Mouse (Mus musculus) liver, adult (tissue): ENCODE results near the gene Nfam1.

Experiments
- GATA4 ChIP-seq: IDR thresholded peaks from 2 replicates; pipeline ENCODE4 v1.6.1; 2014; ENCODE audit warnings: mild to moderate bottlenecking, low read length; ENCODE audit not compliant: insufficient replicate concordance

Gene Nfam1

DNA sequence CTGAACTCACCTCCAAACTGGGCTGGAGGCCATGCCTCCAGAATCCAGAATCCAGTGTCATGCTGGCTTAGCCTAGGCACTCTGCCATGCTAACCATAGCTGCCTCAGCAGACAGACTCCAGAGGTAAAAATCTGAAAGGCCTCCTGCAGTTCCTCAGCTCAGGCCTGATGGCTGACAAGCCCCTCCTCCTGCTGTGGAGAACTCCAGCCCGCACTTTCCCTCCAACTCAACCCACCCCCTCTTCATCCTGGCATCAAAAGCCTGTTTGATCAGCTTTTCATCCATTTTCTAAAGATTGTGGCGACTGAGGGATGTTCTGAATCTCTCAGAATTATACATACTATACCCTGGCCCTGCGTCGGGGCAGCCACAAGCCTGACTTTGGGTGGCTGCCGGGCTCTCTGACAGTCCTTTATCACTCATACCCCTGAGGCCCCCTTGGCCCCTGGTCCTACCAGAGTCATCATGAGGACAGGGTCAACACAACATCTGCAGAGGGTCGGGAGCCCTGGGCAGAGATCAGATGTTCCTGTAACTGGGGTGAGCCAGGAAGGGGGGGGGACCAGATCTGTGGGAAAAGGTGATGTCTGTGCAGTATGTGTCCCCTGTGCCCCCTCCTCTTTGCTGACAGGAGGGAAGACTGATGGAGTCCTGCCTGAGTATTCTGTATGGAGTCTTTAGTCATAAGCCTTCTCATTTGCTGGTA lies 9.7 kb upstream of the Nfam1 start:
- TF ChIP-seq GATA4 = no peak

DNA sequence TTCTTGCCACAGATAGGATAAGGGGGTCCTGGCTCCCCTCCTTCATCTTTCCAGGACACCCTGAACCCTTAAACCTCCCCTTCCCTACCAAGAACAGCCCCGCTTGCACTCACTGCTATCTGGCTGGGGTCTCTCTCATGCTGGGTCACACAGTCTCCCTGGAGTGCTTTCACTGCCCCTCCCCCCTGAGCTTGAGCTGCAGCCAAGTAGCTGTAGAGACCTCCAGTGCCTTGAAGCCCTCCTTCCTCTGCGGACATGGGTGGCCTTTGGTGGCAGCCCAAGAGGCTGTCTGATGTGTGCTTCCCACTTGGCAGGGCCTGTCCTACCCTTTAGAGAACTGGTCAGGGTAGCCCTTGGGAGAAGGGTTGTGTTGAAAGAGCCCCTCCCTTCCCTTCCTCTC lies 7.0 kb upstream of the Nfam1 start:
- no peak for TF ChIP-seq GATA4

DNA sequence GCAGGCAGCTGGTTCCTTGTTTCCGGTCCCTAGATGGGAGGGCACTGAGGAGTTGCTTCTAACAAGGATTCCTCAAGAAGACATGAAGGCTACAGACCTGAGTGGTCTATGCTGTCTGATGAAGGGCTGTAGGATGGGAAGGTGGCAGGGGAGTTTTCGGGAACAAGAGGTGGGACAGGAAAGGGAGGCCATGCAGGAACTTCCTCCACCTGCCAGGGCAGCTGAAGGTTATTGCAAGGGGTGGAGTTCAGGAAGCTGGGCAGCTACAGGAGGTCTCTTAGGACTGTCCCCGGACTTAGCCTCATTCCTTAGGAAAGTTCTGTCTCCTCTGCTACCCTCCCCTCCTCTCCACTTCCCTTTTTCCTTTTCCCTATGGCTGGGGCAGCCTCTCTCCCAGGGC lies 5.7 kb upstream of the Nfam1 start:
- no peak for TF ChIP-seq GATA4

DNA sequence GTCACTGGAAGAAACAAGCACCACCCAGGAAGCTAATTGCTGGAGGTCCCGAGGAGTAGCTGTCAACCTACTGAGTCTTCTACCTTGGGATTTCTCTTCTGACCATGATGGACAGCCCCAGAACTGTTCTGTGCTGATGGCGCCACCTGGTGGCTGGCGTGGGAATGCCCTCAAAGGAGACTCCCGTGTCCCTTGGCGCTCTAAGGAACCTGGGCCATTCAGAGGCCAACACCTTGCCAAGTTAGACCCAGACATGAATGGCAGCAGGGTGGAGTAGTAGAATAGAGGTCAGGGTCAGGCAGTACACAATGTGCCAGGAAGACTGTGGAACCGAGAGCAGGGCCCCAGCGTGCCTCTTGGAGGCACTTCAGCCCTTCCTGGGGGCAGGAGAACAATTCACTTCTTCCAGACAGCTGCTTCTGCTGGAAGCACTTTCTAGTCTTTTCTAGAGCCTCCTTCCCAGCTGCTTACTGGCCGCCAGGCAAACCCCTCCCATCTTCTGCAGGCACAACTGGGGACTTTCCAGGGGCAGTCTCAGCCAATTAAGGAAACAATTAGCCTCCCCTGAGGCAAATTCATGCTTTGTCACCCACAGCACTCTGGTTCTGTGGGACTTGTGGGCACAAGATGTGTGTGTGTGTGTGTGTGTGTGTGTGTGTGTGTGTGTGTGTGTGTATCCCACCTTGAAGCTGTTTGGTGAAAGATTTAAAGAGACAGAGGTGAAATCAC lies 4.8 kb upstream of the Nfam1 start:
- TF ChIP-seq GATA4 = no peak

DNA sequence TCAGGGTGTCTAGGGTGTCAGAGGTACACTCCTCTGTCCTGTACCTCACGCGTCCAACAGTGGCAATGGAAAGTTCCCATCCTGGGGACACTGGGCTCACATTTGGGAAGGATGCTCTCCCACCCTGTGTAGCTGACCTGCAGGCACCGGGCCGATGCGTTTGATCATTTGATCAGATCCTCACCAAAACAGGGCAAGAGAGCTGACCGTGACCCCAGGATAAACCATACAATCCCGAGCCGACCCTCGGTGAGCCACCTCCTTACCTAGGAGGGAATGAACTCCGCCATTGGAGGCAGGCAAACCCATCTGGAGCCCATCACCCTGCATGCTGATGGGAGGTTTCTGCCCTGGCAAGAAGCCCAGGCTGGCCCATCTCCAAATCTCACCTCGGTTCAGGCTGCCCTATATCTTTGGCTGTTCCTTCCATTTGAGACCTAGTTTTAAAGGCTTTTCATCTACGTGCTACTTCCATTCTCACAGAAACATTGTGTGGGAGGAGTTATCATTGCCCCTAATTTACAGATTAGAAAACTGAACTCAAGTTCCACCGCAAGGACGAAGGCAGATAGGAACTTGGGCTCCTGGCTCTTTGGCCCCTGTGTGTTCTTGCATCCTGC lies 3.9 kb upstream of the Nfam1 start:
- no peak for TF ChIP-seq GATA4

DNA sequence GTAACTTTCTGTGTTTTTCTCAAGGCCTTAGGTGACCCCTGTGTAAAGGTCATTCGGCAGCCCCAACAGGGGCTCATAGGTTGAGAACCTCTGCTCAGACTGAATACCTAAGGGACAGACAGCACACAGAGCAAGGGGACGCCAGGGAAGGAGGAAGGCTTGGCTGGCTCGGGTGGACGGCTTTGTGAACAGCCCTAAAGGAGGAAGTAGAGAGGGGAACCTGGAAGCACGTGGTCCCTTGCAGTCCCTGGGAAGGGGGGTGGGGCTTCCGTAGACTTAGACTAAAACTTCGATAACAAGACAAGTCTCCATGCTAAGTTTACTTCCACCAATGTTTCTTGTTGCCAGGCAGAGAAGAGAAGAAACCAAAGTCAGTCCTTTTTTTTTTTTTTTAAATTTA lies 3.0 kb upstream of the Nfam1 start:
- TF ChIP-seq GATA4 = no peak

DNA sequence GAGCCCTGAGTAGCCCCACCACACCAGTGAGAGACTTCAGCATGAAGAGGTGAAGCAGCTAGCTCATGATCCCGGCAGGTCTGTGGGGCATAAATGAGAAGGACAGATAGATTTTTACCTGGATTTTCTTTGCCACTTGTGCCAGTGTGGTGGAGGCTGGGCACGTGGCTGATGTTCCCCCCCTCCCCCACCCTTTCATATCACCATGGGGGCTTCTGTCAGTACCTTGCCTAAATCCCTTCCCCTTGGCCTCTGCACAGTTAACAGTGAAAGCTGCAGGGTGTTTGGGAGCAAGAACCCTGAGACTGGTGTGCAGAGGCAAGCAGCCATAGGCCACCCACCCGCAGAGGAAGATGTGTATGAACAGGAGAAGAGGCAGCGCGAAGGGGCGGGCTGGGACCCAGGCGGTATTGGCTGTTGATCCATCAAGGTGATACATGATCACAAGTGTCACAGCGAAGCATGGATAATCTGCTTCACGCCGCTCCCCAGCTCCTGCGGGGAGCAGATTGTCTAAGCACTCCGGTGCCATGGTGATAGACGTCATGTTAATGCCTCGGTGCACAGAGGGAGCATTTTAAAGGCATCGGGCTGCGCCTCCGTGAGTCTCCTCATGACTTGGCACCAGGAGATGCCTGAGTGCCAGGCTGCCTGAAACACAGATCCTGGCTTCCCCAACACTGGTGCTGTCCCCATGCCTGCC lies 1.3 kb upstream of the Nfam1 start:
- TF ChIP-seq GATA4 = no peak

DNA sequence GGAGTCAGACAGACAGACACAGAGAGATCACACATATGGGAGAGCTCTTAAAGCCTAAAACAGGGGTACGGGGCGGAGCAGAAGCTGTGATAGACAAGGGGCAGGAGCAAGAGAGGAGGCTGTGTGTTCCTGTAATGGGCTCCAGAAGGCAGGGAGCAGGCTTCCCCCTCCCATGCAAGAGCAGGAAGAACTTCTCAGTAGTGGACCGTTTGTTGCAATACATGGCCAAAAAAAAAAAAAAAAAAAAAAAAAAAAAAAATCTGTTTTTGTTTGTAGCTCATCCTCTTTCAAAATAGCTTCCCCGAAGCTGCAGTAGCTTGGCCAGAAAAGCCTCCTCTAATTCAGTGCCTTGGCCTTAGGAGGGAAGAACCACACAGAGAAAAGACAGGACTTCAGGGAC lies 2.2 kb downstream of the Nfam1 start:
- TF ChIP-seq GATA4 = no peak

DNA sequence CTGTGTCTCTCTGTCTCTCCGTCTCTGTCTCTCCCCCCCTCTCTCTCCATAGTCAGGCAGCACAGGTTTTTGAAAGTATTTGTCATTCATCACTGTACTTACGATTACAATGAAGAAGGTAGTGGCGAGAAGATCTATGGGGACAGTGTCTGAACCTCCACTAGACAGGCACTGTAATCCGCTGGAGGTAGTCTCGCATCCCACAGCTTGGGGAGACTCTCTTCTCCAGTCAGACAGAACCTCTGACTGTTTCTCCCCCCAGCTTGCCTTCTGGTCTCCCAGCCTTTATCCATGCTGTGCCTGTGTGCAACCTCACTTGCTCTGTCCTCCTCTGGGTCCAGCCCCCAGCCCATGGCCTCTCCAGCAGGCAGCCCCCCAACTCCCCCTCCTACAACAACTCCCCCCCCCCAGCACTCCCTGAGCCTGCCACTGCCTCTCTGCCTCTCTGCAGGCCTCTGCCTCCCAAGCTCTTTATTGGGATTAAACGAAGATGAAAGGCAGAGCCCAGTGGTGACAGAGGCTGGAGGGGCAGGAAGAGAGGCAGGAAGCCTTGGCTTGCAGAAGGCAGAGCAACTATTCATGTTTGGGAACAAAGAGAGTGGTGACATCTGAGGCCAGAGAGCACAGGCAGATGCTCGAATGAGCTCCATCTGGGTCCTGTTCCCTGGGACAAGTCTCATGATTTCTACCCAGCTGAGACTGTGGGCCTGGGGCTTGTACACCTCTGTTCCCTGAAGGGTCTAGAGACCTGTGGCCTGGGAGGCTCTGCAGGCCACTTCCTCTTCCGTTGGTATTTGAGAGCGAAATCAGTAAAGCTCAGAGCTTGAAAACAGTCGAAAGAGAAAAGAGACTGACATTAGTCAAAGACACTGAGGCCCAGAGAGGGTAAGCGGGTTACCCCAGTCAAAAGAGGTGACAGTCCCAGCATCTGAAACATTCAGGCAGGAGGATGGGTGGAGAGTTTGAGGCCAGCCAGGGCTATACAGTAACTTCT lies 3.1 kb downstream of the Nfam1 start:
- no peak for TF ChIP-seq GATA4

DNA sequence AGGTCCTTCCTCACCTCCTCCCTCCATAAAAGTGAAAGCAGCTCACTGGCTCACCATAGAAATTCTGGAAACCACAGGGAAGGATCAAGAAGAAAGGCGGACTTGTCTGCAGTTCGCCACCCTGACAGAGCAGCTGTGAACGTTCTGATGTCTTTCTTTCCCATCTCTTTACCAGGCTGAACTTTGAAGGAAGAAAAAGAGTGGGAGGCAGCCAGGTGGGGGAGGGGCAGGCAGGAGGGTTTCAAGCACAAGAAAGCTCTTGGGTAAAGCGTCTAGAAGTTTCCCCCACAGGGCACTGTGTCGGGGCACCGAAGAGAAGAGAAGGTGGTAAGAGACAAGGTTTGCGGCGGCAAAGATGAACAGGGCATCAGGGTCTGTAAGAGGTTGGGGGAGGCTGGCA lies 7.0 kb downstream of the Nfam1 start:
- TF ChIP-seq GATA4 = no peak

DNA sequence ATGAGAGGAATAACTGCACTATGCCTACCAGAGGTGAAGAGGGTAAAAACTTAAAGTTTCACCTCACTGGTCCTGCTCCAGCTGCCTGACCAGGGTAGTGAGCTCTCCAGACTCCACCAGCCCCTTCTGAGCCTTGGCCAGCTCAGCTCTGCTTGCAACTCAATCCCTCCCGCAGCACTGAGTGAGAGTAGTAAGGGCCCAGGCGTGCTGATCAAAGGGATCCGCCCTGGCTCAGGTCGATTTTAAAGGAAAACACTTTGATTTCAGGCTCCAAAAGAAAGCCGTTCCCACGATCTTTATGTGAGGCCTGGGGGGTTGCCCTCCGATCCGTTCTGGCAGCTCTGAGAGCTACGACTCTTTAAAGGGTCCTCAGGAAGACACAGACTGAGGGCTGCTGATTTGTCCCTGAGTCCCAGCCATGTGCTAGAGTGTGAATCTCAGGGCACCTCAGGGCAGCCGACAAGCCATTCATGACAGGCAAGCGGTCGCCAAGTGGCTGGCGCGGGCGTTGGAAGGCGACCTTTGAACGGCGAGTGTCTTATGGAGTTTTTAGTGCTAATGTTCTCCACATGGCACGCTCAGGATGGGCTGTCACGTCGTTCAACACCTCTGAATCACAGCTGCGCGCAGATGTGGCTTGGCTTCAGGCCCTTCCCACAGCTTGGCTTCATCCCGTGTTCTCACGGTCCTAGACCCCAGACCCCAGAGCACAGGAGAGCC lies 7.9 kb downstream of the Nfam1 start:
- TF ChIP-seq GATA4 = no peak

DNA sequence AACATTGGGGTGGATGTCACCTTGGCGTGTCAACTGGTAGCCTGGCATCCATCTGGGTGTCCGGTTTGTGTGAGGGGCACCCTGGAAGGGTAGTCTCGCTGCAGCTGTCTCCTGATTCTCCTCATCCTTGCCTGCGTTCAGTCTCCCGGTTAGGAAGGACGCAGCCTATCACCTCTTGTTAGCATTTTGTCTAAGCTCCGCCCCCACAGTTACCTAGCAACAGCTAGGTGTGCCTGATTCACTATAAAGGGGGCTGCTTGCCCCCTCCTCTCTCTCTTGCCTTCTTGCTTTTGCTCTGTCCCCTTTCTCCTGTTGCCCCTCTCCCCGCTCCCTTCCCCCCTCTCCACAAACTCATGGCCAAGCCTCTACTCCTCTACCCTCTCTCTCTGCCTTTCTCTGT lies 10.2 kb downstream of the Nfam1 start:
- TF ChIP-seq GATA4 = no peak

DNA sequence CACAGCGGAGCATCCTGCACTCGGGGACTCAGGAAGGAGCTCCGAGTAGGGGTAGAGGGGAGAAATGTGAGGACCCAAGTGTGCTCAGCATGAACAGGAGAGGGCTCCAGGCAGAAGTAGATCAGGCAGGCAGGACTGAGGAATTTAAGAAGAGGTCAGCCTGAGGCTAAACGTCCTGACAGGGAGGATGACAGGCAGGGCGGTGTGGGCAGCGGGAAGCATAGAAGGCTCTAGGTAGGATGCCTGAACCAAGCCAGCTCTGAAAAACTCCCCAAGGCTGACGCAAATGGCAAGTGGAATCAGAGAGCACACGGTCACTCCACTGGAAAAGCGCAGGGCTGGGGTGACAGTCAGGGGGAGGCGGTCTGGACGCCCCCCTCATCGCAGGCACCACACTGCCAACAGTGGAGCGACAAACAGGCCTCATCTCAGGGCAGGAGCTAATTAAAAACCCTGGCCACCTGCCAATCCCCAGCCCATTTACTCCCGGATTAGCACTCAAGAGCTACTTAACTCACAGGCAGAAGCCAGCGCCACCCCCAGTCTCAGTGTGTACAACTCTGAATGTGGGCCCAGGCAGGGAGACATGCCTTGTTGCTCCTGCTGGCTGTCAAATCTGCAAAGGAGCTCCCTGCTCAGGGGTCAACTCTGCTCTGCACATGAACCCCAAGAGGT lies 22.0 kb downstream of the Nfam1 start:
- TF ChIP-seq GATA4 = no peak

DNA sequence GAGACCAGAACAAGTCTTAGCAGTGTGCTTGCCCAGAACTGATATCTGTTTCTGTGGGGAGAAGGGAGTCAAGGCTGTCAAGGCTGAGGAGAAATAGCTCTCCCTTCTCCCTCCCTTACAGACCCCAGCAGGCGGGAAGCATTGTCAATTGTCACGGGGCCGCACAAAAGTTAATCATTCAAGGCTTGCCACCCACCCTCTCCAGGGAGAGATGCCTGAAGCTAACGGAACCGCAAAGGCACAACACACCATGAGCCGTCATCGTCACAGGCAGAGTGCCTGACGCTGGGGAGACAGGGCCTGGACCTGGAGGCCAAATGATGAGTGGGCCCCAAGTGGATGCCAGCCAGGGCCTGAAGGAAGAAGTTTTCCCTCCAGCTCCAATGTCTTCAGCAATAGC lies 22.7 kb downstream of the Nfam1 start:
- no peak for TF ChIP-seq GATA4

DNA sequence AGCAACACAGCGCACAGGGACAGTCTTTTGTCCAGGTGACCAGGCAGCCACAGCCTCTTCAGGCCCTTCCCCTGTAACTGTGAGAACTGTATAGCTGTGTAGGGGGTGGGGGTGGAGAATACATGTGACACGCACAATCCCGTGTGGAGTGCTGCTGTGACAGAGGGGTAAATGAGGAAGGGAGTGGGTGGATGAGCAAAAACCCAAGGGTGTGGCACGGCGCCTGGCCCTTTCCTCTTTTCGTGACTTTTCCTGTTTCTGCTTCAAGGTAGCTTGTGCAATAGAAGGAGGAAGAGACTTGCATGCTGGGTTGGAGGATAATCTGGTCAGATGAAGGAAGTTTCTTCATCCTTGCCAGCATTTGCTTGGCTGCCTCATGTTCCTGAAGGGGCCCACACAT lies 23.6 kb downstream of the Nfam1 start:
- TF ChIP-seq GATA4 = no peak
